Mouse (Mus musculus) forebrain, embryonic 14.5 days (tissue): ENCODE data around the gene Acoxl. TPM values are rescaled to one million over a fixed set of nuclear protein-coding genes. Genes with fewer than 3 reads are reported as not detected.

Experiments used
- ATAC-seq: fragments of 200-750 bp; cut with Nextera tagmentation; 2 replicates; pipeline ENCODE4 v1.8.0; 2017; ENCODE audit warnings: mild to moderate bottlenecking, moderate library complexity
- DNase-seq: peaks from one replicate; pipeline ENCODE4 v3.0.0-alpha.2; 2015; ENCODE audit warnings: low spot score
- H3K27ac ChIP-seq: fragments of 300-500 bp; sonication (generic); 2 replicates; pipeline ENCODE4 v1.5.1; 2014; ENCODE audit warnings: low read depth, mild to moderate bottlenecking, control low read depth, low read length, moderate library complexity
- H3K27me3 ChIP-seq: fragments of 300-500 bp; sonication (generic); replicated peaks from 2 replicates; pipeline ENCODE4 v1.6.1; 2014; ENCODE audit warnings: low read length, control low read depth, mixed read lengths; ENCODE audit not compliant: control insufficient read depth, insufficient read depth
- H3K36me3 ChIP-seq: fragments of 300-500 bp; sonication (generic); 2 replicates; pipeline ENCODE4 v1.6.1; 2014; ENCODE audit warnings: low read length, control low read depth; ENCODE audit not compliant: control insufficient read depth, insufficient read depth
- H3K4me1 ChIP-seq: fragments of 300-500 bp; sonication (generic); 2 replicates; pipeline ENCODE4 v1.6.1; 2014; ENCODE audit warnings: antibody characterized with exemption, low read length, control low read depth; ENCODE audit not compliant: control insufficient read depth, insufficient read depth
- H3K4me2 ChIP-seq: fragments of 300-500 bp; sonication (generic); 2 replicates; pipeline ENCODE4 v1.6.1; 2014; ENCODE audit warnings: mild to moderate bottlenecking, control low read depth, low read length
- H3K4me3 ChIP-seq: fragments of 300-500 bp; sonication (generic); 2 replicates; pipeline ENCODE4 v1.5.1; 2014; ENCODE audit warnings: low read depth, low read length, control low read depth
- H3K9ac ChIP-seq: fragments of 300-500 bp; sonication (generic); 2 replicates; pipeline ENCODE4 v1.6.1; 2014; ENCODE audit warnings: mild to moderate bottlenecking, low read length, control low read depth, moderate library complexity
- H3K9me3 ChIP-seq: fragments of 300-500 bp; sonication (generic); replicated peaks from 2 replicates; pipeline ENCODE4 v1.6.1; 2016; ENCODE audit warnings: low read length, control low read depth, mixed read lengths; ENCODE audit not compliant: control insufficient read depth
- WGBS: fragments of 180-500 bp; shearing (Covaris S2); extraction: QIAGEN DNeasy Blood & Tissue Kit; methylation state at CpG from one replicate; pipeline ENCODE4 v1.1.7; 2014; 5-methylcytosine and 5-hydroxymethylcytosine counted together
- polyA plus RNA-seq: library from polyadenylated mRNA; unstranded; fragments of >200 nt; fragmentation: Nextera tagmentation; extraction: Ambion mirVana; gene quantifications from 2 replicates; pipeline ENCODE4 v1.2.1, GENCODE M21; 2014

The Acoxl gene
- polyA plus RNA-seq, 1 experiment from 2014 or later: not detected

DNA sequence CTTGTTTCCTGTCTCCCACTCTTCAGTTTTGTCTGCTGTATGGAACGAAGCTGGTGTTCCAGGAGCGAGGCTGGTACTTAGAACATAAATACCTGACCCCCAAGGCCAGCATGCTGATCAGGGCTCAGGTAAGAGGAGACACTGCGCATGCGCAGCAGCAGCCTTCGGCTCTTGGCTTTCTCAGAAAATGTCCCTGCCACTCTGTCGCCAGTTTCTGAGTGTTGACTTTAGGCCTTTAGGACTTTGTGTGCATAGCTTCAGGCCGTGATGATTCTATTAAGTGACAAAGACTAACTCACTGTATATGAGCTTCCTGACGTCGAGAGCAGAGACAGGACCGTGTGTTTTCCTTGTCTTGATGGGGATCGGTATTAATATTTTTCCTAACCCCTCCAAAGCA lies 267.0 kb downstream of the Acoxl start:
- DNase-seq (no peak), ATAC-seq (no peak)
- H3K27me3 ChIP-seq: no peaks in the 10 kb centered on the region
- no peaks in the 10 kb centered on the region for H3K36me3 ChIP-seq
- H3K4me2 ChIP-seq: no peak overlapping the region
- no peaks in the 10 kb centered on the region for H3K9me3 ChIP-seq
- no peak overlapping the region for H3K4me3 ChIP-seq
- no peak overlapping the region for H3K9ac ChIP-seq
- 89% methylated on average over 11 of the region's 11 CpGs for WGBS
- no peaks in the 10 kb centered on the region for H3K4me1 ChIP-seq
- H3K27ac ChIP-seq: no peak overlapping the region

DNA sequence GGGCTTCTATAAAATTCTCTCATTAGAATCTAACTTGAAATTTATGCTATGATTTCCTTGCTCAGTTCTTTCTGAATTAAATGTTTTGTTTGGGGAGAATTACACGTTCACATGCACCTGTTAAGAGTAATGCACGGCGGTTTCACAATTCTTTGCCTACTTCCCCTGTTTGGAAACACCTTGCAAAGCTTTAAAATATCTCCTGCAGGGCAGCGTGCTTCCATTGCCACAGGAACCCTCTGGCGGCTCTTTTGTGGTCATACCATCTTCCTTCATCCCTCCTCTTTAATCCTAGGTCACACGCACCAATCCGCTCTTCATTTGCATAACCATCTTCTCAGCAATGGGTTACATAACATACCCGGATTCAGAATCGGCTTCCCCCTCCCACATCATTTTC lies 272.9 kb downstream of the Acoxl start:
- DNase-seq (no peak), ATAC-seq (no peak)
- Histone ChIP-seq H3K27me3 (no peaks in the 10 kb centered on the region), H3K9ac (no peak overlapping the region), H3K36me3 (no peaks in the 10 kb centered on the region), H3K9me3 (no peaks in the 10 kb centered on the region), H3K4me1 (no peaks in the 10 kb centered on the region), H3K27ac (no peak overlapping the region), H3K4me3 (no peak overlapping the region), H3K4me2 (no peak overlapping the region)
- 68% methylated on average over 9 of the region's 9 CpGs for WGBS

- no peaks in the 10 kb centered on the region for H3K4me1 ChIP-seq
- H3K9me3 ChIP-seq: no peaks in the 10 kb centered on the region
- H3K27ac ChIP-seq: no peak overlapping the region
- H3K27me3 ChIP-seq: no peaks in the 10 kb centered on the region
- H3K4me2 ChIP-seq: no peak overlapping the region
- H3K36me3 ChIP-seq: no peaks in the 10 kb centered on the region
- ATAC-seq: no peak
- H3K9ac ChIP-seq: no peak overlapping the region
- DNase-seq: peak; percentile 9
- 78% methylated on average over 3 of the region's 3 CpGs for WGBS
- no peak overlapping the region for H3K4me3 ChIP-seq
Measured at GRCm38 (mm10) chr2:128114621-128115020, 275.9 kb downstream of the Acoxl start.

- no peak overlapping the region for H3K4me3 ChIP-seq
- ATAC-seq (no peak), DNase-seq (no peak)
- no peak overlapping the region for H3K4me2 ChIP-seq
- WGBS: 53% methylated on average over 4 of the region's 4 CpGs
- H3K36me3 ChIP-seq: no peaks in the 10 kb centered on the region
- no peaks in the 10 kb centered on the region for H3K9me3 ChIP-seq
- no peak overlapping the region for H3K27ac ChIP-seq
- H3K4me1 ChIP-seq: no peaks in the 10 kb centered on the region
- H3K27me3 ChIP-seq: no peaks in the 10 kb centered on the region
- H3K9ac ChIP-seq: no peak overlapping the region
Measured at GRCm38 (mm10) chr2:128115579-128115978, 276.9 kb downstream of the Acoxl start.

DNA sequence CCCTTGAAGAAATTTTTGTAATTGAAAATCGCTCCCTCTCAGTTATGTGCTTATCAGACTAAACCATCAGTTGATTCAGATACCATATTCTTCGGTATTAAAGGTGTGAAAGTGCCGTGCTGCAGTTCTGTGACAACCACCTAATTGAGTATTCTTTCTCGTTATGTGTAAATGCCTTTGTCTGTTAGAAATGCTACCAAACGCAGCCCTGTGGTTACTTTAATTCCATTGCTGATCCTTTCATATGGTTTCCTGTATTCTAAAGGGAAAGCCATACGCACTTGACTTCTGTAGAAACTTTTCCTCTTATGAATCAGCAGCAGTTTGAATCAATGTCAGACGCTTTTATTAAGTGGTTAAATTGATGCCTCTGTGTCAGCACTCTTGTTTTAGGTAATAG lies 278.9 kb downstream of the Acoxl start:
- 58% methylated on average over 7 of the region's 7 CpGs for WGBS

DNA sequence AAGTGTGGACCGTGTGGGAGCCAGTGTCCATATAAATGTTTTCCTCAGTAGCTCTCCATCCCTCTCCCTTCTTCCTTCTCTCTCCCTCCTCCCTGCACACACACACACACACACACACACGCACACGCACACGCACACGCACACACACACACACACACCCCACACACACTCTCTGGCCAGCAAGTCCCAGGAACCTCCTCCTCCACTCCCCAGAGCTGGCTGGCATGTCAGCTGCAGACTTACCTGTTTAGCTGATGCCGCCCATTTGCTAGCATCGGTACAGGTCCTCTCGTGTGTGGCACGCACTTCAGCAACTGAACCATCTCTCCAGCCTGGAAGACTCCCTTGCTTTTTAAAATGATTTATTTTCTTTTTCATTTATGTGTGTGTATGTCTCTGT lies 280.3 kb downstream of the Acoxl start:
- no peak overlapping the region for H3K9ac ChIP-seq
- ATAC-seq (no peak), DNase-seq (no peak)
- WGBS: 92% methylated on average over 9 of the region's 9 CpGs
- H3K27ac ChIP-seq: no peak overlapping the region
- H3K36me3 ChIP-seq: no peaks in the 10 kb centered on the region
- no peak overlapping the region for H3K4me3 ChIP-seq
- H3K4me2 ChIP-seq: no peak overlapping the region
- peaks cover 21% of the 10 kb centered on the region for H3K27me3 ChIP-seq
- H3K4me1 ChIP-seq: peaks cover 4% of the 10 kb centered on the region; the same call in 1 of the 2 replicates
- H3K9me3 ChIP-seq: no peaks in the 10 kb centered on the region

More for the DNA sequence above, 278.9 kb downstream of the Acoxl start:
- H3K27me3 ChIP-seq: peaks cover 8% of the 10 kb centered on the region
- H3K4me2 ChIP-seq: no peak overlapping the region
- no peak for DNase-seq
- ATAC-seq: no peak
- no peak overlapping the region for H3K4me3 ChIP-seq
- H3K27ac ChIP-seq: no peak overlapping the region
- no peak overlapping the region for H3K9ac ChIP-seq
- H3K9me3 ChIP-seq: no peaks in the 10 kb centered on the region
- no peaks in the 10 kb centered on the region for H3K36me3 ChIP-seq
- H3K4me1 ChIP-seq: no peaks in the 10 kb centered on the region

- H3K9me3 ChIP-seq: no peaks in the 10 kb centered on the region
- H3K4me3 ChIP-seq: peak overlapping the region; percentile 67; the same call in 1 of the 2 replicates
- H3K36me3 ChIP-seq: no peaks in the 10 kb centered on the region
- ATAC-seq: no peak
- peaks cover 15% of the 10 kb centered on the region; the same call in 1 of the 2 replicates for H3K4me1 ChIP-seq
- peak overlapping the region; percentile 99 for H3K4me2 ChIP-seq
- H3K9ac ChIP-seq: peak overlapping the region; percentile 8; the same call in 1 of the 2 replicates
- no peak overlapping the region for H3K27ac ChIP-seq
- 2% methylated on average over 9 of the region's 9 CpGs for WGBS
- peaks cover 30% of the 10 kb centered on the region for H3K27me3 ChIP-seq
- DNase-seq: peak; percentile 85
Measured at GRCm38 (mm10) chr2:128122491-128122890, 283.8 kb downstream of the Acoxl start.

- Histone ChIP-seq H3K9ac (peak overlapping the region; percentile 8; the same call in 1 of the 2 replicates), H3K27ac (no peak overlapping the region), H3K4me3 (peak overlapping the region; percentile 67), H3K4me1 (peaks cover 15% of the 10 kb centered on the region; the same call in 1 of the 2 replicates), H3K36me3 (no peaks in the 10 kb centered on the region), H3K27me3 (peaks cover 30% of the 10 kb centered on the region), H3K4me2 (peak overlapping the region; percentile 99), H3K9me3 (no peaks in the 10 kb centered on the region)
- ATAC-seq: no peak
- DNase-seq: peak; percentile 12
- WGBS: 2% methylated on average over 40 of the region's 40 CpGs
Measured at GRCm38 (mm10) chr2:128122891-128123771, 284.5 kb downstream of the Acoxl start.
